Mouse (Mus musculus): ENCODE measurements around the gene Tmppe. TPM values are rescaled to one million over a fixed set of nuclear protein-coding genes. Genes with fewer than 3 reads are reported as not detected.

Tmppe gene
- total RNA-seq, 2 experiments from 2014 or later, result 3.0 to 4.2 TPM

GRCm38 (mm10) chr9:114395258-114395657 is 5.6 kb upstream of the Tmppe start:
- DNase-seq, result no peak

- no peak for DNase-seq
Observed at GRCm38 (mm10) chr9:114399680-114400079, 1.2 kb upstream of the Tmppe start.

GRCm38 (mm10) chr9:114400588-114400948 is 337 bp upstream of the Tmppe start:
- no peak for DNase-seq

GRCm38 (mm10) chr9:114401685-114402080 is 778 bp downstream of the Tmppe start:
- no peak for DNase-seq

- no peak for DNase-seq
Observed at GRCm38 (mm10) chr9:114407676-114408075, 6.8 kb downstream of the Tmppe start.

GRCm38 (mm10) chr9:114410313-114410862 is 9.5 kb downstream of the Tmppe start:
- no peak for DNase-seq

- DNase-seq, result no peak
Observed at GRCm38 (mm10) chr9:114411295-114411694, 10.4 kb downstream of the Tmppe start.

- DNase-seq, result no peak
Observed at GRCm38 (mm10) chr9:114412406-114412805, 11.5 kb downstream of the Tmppe start.

GRCm38 (mm10) chr9:114413866-114414265 is 13.0 kb downstream of the Tmppe start:
- DNase-seq, result no peak

- peak; percentile 52 for DNase-seq
Observed at GRCm38 (mm10) chr9:114415701-114416100, 14.8 kb downstream of the Tmppe start.

GRCm38 (mm10) chr9:114416646-114417517 is 16.0 kb downstream of the Tmppe start:
- no peak for DNase-seq

GRCm38 (mm10) chr9:114418187-114418586 is 17.3 kb downstream of the Tmppe start:
- peak; percentile 39 for DNase-seq

GRCm38 (mm10) chr9:114420443-114420842 is 19.5 kb downstream of the Tmppe start:
- no peak for DNase-seq

GRCm38 (mm10) chr9:114421045-114421444 is 20.1 kb downstream of the Tmppe start:
- DNase-seq, result no peak

- DNase-seq, result no peak
Observed at GRCm38 (mm10) chr9:114421797-114422196, 20.9 kb downstream of the Tmppe start.

- no peak for DNase-seq
Observed at GRCm38 (mm10) chr9:114425576-114425975, 24.7 kb downstream of the Tmppe start.

- no peak for DNase-seq
Observed at GRCm38 (mm10) chr9:114426201-114426600, 25.3 kb downstream of the Tmppe start.

GRCm38 (mm10) chr9:114427425-114427824 is 26.5 kb downstream of the Tmppe start:
- DNase-seq, result no peak

GRCm38 (mm10) chr9:114428103-114428834 is 27.4 kb downstream of the Tmppe start:
- DNase-seq, result no peak

GRCm38 (mm10) chr9:114435668-114436067 is 34.8 kb downstream of the Tmppe start:
- DNase-seq, result no peak

- DNase-seq, result no peak
Observed at GRCm38 (mm10) chr9:114440548-114440947, 39.6 kb downstream of the Tmppe start.

- DNase-seq, result no peak
Observed at GRCm38 (mm10) chr9:114442225-114442624, 41.3 kb downstream of the Tmppe start.

- no peak for DNase-seq
Observed at GRCm38 (mm10) chr9:114442893-114443292, 42.0 kb downstream of the Tmppe start.

Measured in gastrocnemius, postnatal 10 days (tissue).